Mouse (Mus musculus) cortical plate, adult 2 months (tissue): Measurements from ENCODE around the gene Nudt7.

Experiments
- CTCF ChIP-seq: fragments of 200-500 bp; IDR thresholded peaks from 2 replicates; pipeline ENCODE4 v1.5.1; 2011; ENCODE audit warnings: mild to moderate bottlenecking, control low read depth, low read length; ENCODE audit not compliant: insufficient read depth; ENCODE audit errors: extremely low read depth
- POLR2A ChIP-seq: fragments of 200-500 bp; IDR thresholded peaks from 2 replicates; pipeline ENCODE4 v1.6.1; 2011; ENCODE audit warnings: mild to moderate bottlenecking, low read length, control low read depth; ENCODE audit not compliant: insufficient read depth; ENCODE audit errors: extremely low read depth

GRCm38 (mm10) chr8:114117439-114117838 lies 15.9 kb upstream of the Nudt7 start:
- TF ChIP-seq POLR2A (no peak), CTCF (no peak)
